12 mouse cellular contexts compared by ENCODE assay signal in genomic region chr3:129254246-129254645, GRCm38 (mm10). TPM values are rescaled to one million over a fixed set of nuclear protein-coding genes. Genes with fewer than 3 reads are reported as not detected.
DNase-seq lines count a peak whose midpoint lies in the region; ATAC-seq and TF ChIP-seq lines count a peak whose summit lies in the region.
"Had no signal": no experiment of that assay in that cellular context is flagged by ENCODE, and none has a peak within 500 bp of the region (broad histone marks: within the 10 kb centered on the region; RNA-seq: fewer than 3 reads in every experiment).

No protein-coding gene starts in this region.

- 44% methylated on average over 10 of the region's 10 CpGs for WGBS in hindbrain, postnatal 0 days
- WGBS in hindbrain, embryonic 12.5 days: 54% methylated on average over 10 of the region's 10 CpGs
- 37% methylated on average over 10 of the region's 10 CpGs for WGBS in stomach, postnatal 0 days

- TF ChIP-seq CTCF in hindbrain, postnatal 0 days (IDR thresholded peaks at IDR 0.05; ENCODE audit: low read depth): no peak
- no peak for TF ChIP-seq CTCF in stomach, postnatal 0 days (IDR thresholded peaks at IDR 0.05; ENCODE audit: low read depth)

- H3K4me3 ChIP-seq in hindbrain, postnatal 0 days (ENCODE audit: low read length): no peak overlapping the region
- H3K4me3 ChIP-seq in hindbrain, embryonic 12.5 days: no peak overlapping the region
- H3K4me3 ChIP-seq in stomach, postnatal 0 days (ENCODE audit: low read depth, low read length): no peak overlapping the region
- H3K4me3 ChIP-seq: heart, embryonic 12.5 days had no signal

- peak; percentile 10 to 16 for DNase-seq in cerebellum, postnatal 14 days
- DNase-seq in cerebellum, adult 11 months: no peak
- DNase-seq in hindbrain, postnatal 0 days (ENCODE audit: low spot score): peak; percentile 14
- DNase-seq in right cerebral cortex, postnatal 25 days: peak; percentile 15
- no peak for DNase-seq in right cerebral cortex, adult 2 months (ENCODE audit: low spot score in 2 of 2)
- DNase-seq in stomach, postnatal 0 days (ENCODE audit: low spot score): no peak
- DNase-seq in c-Kit-positive CD71-positive TER-119-positive erythroid progenitor cells, embryonic 14.5 days (ENCODE audit: low spot score): no peak

- no peaks in the 10 kb centered on the region for H3K27me3 ChIP-seq in hindbrain, postnatal 0 days (ENCODE audit: insufficient read depth, low read length)
- no peaks in the 10 kb centered on the region for H3K27me3 ChIP-seq in hindbrain, embryonic 12.5 days
- H3K27me3 ChIP-seq in stomach, postnatal 0 days (ENCODE audit: control insufficient read depth, insufficient read depth, low read length): no peaks in the 10 kb centered on the region

- 0 out of 2 replicates have a peak overlapping the region, but pooled peaks have one; percentile 13 for H3K4me2 ChIP-seq in hindbrain, postnatal 0 days (ENCODE audit: low read depth, low read length)
- H3K4me2 ChIP-seq in hindbrain, embryonic 12.5 days (replicated peaks): no peak overlapping the region
- H3K4me2 ChIP-seq in stomach, postnatal 0 days (replicated peaks; ENCODE audit: low read depth): peak overlapping the region; percentile 32; the same call in 1 of the 2 replicates
- H3K4me2 ChIP-seq: heart, embryonic 12.5 days had no signal

- H3K36me3 ChIP-seq in hindbrain, postnatal 0 days (ENCODE audit: insufficient read depth, low read length): no peaks in the 10 kb centered on the region
- no peaks in the 10 kb centered on the region for H3K36me3 ChIP-seq in hindbrain, embryonic 12.5 days
- no peaks in the 10 kb centered on the region for H3K36me3 ChIP-seq in stomach, postnatal 0 days (ENCODE audit: control insufficient read depth, insufficient read depth, low read length)
- H3K36me3 ChIP-seq: heart, embryonic 12.5 days had no signal

- H3K9ac ChIP-seq in hindbrain, postnatal 0 days (replicated peaks; ENCODE audit: low read length): no peak overlapping the region; the same call in 1 of the 2 replicates
- no peak overlapping the region for H3K9ac ChIP-seq in hindbrain, embryonic 12.5 days
- H3K9ac ChIP-seq in stomach, postnatal 0 days (ENCODE audit: low read length): no peak overlapping the region
- H3K9ac ChIP-seq: heart, embryonic 12.5 days; liver, embryonic 14.5 days had no signal

- no peak for ATAC-seq in hindbrain, postnatal 0 days
- no peak for ATAC-seq in hindbrain, embryonic 12.5 days (ENCODE audit: low FRiP score)
- no peak for ATAC-seq in stomach, postnatal 0 days (ENCODE audit: low FRiP score, low TSS enrichment)

- H3K4me1 ChIP-seq in hindbrain, postnatal 0 days (ENCODE audit: insufficient read depth, low read length): no peaks in the 10 kb centered on the region
- no peaks in the 10 kb centered on the region for H3K4me1 ChIP-seq in hindbrain, embryonic 12.5 days
- no peaks in the 10 kb centered on the region for H3K4me1 ChIP-seq in stomach, postnatal 0 days (replicated peaks; ENCODE audit: control insufficient read depth, insufficient read depth)

- H3K9me3 ChIP-seq in hindbrain, postnatal 0 days (ENCODE audit: low read length): no peaks in the 10 kb centered on the region
- no peaks in the 10 kb centered on the region for H3K9me3 ChIP-seq in hindbrain, embryonic 12.5 days (replicated peaks)
- no peaks in the 10 kb centered on the region for H3K9me3 ChIP-seq in stomach, postnatal 0 days (ENCODE audit: control insufficient read depth, low read length)
- H3K9me3 ChIP-seq: heart, embryonic 12.5 days had no signal

- H3K27ac ChIP-seq in hindbrain, postnatal 0 days: no peak overlapping the region
- no peak overlapping the region for H3K27ac ChIP-seq in hindbrain, embryonic 12.5 days
- no peak overlapping the region for H3K27ac ChIP-seq in stomach, postnatal 0 days (replicated peaks)
- H3K27ac ChIP-seq: liver, embryonic 14.5 days; macrophage had no signal

- no peak for TF ChIP-seq EP300 in stomach, postnatal 0 days (optimal IDR thresholded peaks at IDR 0.05)

RNA-seq across cellular contexts. Expression of gene Pitx2, which starts 54.6 kb away (rescaled TPM):
- 0.61 and 2.4 TPM in 2 replicates for total RNA-seq in hindbrain, postnatal 0 days (2014; rRNA removed)
- 1.0 TPM in 2 replicates for polyA plus RNA-seq in hindbrain, postnatal 0 days (2015; fragmentation: Nextera tagmentation; extraction: Ambion mirVana)
- 6.5 and 8.3 TPM in 2 replicates for polyA plus RNA-seq in hindbrain, embryonic 12.5 days (2016; fragmentation: Nextera tagmentation; extraction: Ambion mirVana)
- 9.7 and 10.8 TPM in 2 replicates for polyA plus RNA-seq in stomach, postnatal 0 days (2015; fragmentation: Nextera tagmentation; extraction: Ambion mirVana)
- total RNA-seq: left cerebral cortex, postnatal 10 days had no signal
- polyA plus RNA-seq: macrophage had no signal

Comparison
In these comparisons a context has a peak if more than half of its experiments do, and no peak if none do; other contexts are left out.
1. DNase-seq: peak in cerebellum, postnatal 14 days (2 of 2), hindbrain, postnatal 0 days (single experiment) and right cerebral cortex, postnatal 25 days (single experiment); none in cerebellum, adult 11 months (single experiment), right cerebral cortex, adult 2 months (0 of 2), stomach, postnatal 0 days (single experiment) and c-Kit-positive CD71-positive TER-119-positive erythroid progenitor cells, embryonic 14.5 days (single experiment).